Mouse (Mus musculus): ENCODE data around the gene Zhx3.

Zhx3 gene

DNA sequence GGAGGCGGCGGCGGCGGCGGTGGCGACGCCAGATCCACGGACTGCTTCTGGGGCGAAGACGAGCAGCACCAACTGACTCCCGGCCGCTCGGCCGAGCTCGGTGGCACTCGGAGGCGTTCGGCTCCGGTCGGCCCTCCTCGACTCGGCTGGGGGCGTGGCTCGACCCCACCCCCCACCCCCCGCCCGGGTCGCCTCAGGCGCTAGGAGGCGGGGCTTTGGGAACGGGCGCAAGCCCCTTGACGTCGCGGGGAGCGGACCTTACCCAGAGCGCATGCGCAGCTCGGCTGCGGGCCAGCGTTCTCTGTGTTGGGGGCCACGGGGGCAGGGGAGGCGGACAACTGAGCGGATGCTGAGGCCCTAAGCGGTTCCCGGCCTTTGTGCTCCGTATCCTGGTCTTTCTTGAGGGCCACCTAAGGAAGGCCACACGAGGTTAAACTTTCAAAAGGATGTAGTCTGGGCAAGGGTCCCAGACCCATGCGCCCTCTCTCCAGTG lies at the start of gene Zhx3:
Zhx3 (minus strand) TSS at position 109 of the 493 bp plus-strand sequence.
- DNase-seq (ENCODE audit: low read depth) = peak; percentile 93

DNA sequence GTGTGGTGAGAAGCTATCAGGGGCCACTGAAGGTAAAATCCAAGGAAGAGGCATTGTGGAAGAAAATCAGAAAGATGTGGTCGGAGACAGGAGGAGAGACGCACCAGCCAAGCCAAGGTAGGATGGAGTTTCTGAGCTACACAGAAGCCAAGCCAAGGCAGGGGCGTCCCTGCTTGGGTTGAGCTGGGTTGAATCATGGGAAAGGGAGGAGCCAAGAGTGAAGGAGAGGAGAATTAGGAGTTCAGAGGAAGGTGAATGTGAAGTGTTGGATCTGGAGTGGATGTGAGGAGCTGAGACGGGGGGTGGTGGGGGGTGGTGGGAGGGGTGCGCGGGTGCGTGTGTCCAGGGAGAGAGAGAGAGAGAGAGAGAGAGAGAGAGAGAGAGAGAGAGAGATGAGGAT lies 48.5 kb upstream of the Zhx3 start:
- DNase-seq (ENCODE audit: low read depth) = no peak

DNA sequence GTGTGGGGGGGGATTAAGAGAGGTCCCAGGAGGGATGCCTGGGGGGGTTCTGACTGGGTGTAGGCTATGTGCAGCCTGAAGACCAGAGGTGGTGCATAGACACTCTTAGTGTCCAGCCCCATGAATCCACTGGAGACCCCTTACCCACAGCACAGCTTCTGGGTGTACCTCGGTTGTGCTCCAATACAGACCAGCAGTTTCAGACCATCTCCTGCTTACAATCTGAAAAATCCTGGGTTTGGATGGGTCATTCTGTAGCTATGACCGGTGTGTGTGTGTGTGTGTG lies 46.1 kb upstream of the Zhx3 start:
- no peak for DNase-seq (ENCODE audit: low read depth)

DNA sequence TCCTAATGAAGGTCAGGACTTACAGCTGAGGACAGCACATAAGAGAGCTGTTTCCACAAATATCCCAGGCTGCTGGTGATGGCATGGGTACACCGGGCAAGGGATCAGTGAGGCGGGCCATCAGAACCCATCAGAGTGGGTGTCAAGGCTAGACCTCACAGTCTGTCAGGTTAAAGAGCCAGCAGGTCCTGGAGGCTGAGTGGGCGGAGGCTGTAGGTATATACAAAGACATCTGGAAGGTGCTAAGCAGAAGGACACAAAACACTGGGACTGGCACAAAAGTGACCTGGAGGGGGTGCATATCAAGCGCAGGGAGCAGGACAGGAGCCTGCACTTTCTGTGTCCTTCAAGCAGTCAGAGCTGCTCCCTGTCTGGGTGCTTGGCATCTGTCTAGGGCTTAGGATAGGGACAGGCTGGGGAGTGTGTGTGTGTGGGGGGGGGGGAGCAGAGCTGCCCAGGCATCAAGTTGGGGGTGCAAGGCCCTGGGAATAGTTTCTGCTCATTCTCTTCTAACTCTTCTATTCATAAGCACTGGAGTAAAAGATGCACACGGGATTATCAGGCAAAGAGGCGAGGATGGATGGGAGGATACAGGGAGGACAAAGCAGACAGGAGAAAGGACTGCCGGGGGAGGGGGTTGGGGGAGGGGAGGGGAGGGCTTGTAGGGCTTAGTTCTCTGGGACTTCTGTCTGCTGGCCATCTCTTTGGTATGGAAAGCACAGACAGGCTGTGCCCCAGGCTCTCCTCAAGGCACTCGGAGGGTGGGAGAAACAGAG lies 45.5 kb upstream of the Zhx3 start:
- DNase-seq (ENCODE audit: low read depth) = no peak

DNA sequence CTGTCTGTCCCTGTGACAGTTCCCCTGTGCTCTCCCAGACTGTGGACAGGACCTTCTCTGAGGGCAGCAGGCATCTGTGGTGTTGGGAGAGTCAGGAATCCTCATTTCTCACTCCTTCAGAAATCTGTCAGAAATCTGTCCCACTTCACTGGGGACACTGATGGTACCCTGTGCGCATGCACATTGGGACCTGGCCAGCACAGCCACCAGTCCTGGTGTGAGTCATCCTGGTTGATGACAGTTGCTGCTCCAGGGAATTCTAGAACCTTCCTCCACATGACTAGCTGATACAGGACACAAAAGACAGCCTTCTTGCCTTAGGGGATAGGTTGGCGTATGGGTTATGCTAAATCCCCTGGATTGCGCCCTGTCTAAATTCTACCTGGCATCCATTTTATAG lies 44.5 kb upstream of the Zhx3 start:
- no peak for DNase-seq (ENCODE audit: low read depth)

DNA sequence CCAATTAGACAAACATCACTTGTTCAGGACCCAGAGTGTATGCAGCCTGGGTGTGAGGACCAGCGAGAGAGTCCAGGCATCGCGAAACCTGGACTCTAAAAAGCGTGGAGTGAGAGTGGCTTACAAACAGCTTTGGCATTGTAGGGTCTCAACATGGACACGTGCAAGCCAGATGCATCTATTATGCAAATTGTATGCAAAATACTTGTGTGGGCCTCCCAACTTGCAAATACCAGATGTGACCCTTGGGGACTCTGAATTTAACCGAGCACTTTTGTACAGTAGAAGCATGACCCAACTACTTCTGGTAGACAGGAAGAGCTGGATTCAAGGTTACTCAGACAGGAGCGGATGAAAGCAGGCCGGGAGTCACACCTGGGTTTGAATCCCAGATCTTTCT lies 43.9 kb upstream of the Zhx3 start:
- no peak for DNase-seq (ENCODE audit: low read depth)

DNA sequence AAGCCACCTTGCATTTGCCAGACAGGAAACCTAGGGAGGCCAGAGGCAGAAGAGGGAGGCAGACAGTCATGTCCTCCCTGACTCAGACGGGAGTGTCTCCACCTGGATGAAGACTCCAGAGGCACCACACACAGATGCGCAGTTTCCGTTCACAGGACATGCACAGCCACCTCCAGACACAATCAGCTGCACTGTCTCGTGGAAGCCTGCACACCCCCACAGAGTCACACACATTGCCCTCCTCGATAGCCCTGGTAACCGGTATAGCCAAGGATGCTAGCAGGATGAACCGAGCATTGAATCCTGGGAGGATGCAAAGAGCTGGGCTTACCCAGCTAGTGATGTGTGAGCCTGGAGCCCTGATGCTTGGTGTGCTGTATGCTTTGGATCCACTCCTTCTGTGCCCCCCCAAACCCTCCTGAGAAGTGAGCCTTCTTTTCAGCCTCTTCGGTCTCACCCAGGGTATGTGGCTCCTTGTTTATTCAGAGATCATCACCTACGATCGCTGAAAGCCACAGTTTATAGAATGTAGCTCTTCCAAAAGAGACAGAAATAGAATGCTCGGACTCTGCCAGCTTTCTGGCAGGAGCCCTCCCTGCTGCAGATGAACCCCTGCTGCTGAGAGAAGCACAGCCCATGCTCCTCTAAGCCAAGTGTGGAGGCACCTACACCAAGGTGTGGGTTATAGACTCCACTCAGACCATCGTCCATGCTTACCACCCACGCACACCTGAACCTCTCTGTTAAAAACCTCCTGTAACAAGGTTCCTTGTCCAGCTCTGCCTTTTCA lies 43.2 kb upstream of the Zhx3 start:
- no peak for DNase-seq (ENCODE audit: low read depth)

DNA sequence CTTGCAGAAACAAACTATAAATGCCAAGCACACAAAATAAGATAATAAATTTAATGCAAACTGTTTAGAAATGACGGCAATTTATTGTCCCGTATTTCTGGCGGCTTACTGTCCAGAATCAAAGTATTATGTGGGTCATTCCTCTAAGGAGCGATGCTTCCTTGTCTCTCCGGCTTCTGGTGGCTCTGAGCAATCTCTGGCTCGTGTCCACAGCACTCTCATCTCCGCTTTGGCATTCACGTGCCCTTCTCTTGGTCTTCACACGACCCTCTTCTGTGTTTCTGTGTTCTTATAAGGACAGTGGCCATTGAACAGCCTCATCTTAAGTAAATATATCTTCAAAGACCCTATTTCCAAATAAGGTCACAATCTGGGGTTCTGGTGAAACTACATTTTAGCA lies 41.9 kb upstream of the Zhx3 start:
- no peak for DNase-seq (ENCODE audit: low read depth)

DNA sequence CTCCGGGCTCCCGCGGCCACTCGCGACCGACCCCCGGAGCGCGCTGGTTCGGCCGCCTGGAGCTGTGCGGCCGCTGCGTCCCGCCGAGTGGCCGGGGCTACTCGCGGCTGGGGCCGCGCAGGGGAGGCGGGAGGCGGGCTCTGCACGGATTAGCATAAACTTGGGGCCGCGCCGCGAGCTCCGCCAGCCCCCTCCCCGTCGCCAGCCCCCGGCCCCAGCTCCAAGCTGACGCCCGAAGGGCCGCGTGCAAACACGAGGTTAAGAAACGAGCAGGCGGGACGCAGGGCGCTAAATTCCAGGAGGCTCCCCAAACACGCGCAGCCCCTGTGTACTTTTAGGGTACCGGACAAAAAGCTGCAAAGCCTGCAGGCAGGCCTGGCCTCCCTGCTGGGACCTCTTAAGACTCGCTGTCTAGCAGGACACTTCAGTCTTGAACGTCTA lies 39.5 kb upstream of the Zhx3 start, which contains the start of gene Emilin3:
Emilin3 (minus strand) TSS at position 98 of the 441 bp plus-strand sequence.
- DNase-seq (ENCODE audit: low read depth) = no peak

DNA sequence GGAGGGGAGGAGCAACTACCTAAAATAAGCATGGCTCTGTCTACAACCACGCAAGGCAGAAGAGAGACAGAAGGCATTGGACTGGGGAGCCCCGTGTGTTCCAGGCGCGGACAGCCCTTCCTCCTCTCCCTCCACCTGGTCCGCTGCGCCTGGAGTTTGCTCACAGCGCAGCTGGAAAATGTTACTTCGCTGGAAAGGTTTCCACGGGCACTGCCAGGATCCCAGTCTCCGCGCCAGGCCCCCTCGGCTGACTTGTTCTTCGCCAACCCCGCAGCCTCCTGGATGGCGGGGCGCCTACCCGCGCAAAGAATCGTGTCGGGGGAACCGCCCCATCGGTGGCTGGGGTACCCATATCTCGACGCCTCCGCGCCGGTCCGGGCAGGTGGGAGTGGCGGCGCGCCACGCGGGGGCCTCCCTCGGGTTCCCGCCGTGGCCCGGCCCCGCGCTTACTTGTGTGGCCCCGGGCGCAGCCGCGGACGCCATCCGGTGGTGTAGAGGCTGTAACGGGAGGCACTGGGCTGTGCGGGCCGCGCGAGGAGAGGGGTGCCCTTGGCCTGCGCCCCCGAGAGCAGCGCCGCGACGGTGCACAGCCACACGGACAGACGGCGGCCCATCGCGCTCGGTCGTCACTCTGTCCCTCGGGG lies 38.9 kb upstream of the Zhx3 start:
- no peak for DNase-seq (ENCODE audit: low read depth)

DNA sequence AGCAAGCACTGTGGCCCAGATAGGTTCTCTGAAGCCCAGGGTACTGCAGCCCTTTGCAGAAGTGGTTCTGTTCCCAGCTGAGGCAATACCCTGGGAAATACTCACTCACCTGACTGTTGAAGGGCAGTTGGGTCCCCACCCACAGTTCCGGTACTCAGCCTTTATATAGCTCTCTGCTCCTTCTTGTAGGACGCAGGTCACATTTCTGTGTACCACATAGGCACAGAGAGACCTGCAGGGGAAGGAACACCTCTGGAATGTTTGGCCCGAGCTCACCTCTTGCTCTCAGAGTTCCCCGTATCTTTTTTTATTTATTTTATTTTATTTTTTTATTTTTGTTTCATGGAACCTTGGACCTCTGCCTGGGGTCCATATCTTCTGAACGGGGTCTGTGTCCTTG lies 37.8 kb upstream of the Zhx3 start:
- no peak for DNase-seq (ENCODE audit: low read depth)

DNA sequence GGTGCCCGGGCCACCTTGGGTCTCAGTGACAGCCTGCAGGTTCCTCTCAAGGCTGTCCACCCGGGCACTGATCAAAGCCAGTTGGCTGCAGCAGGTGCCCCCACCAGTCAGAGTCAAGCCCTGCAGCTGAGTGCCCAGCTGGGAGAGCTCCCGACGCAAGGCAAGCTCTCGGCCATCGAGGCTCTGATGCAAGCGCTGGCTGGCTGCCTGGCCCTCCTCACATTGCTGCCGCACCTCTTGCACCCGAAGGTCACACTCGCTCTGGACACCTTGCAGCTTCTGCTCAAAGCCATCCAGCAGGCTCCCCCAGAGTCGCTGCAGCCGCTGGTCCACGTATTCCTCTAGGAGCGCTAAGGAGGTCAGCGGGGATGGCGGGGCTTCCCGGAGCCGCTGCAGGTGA lies 35.8 kb upstream of the Zhx3 start:
- no peak for DNase-seq (ENCODE audit: low read depth)

DNA sequence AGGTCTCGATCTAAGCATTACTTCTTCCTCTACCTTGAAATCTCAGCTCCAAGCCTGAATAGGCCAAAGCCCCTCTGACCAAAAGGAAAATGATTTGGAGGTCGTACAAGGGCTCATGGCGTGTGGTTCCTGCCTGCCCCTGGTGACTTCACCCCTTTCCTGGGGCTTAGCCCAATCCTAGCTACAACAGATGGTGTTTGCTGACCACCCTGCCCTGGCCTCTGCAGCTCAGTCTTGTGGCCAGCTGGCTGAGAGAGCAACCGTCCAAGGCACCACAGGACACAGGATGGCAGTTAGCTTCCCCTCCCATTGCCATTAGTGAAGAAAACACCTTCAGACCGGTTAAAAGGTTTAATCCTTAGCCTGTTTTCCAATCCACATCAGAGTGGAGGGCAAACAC lies 33.3 kb upstream of the Zhx3 start:
- DNase-seq (ENCODE audit: low read depth) = no peak

DNA sequence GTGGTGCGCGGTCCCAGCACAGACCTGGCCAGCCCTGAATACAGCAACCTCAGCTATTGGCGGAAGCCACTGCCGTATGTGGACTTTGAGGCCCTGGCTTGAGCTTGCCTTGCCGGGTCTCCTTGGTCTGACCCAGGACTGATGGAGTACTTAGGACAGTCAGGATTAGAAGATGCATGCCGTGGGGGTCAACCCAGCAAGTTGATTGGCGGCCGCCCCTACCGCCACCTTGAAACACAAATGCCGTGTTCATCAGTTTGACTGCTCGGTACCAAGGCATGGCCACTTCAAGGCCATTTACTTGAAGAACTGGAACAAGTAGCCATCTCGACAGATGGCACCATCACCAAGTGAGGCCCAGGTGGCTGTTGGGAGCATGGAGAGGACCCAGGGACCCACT lies 32.5 kb upstream of the Zhx3 start:
- no peak for DNase-seq (ENCODE audit: low read depth)

DNA sequence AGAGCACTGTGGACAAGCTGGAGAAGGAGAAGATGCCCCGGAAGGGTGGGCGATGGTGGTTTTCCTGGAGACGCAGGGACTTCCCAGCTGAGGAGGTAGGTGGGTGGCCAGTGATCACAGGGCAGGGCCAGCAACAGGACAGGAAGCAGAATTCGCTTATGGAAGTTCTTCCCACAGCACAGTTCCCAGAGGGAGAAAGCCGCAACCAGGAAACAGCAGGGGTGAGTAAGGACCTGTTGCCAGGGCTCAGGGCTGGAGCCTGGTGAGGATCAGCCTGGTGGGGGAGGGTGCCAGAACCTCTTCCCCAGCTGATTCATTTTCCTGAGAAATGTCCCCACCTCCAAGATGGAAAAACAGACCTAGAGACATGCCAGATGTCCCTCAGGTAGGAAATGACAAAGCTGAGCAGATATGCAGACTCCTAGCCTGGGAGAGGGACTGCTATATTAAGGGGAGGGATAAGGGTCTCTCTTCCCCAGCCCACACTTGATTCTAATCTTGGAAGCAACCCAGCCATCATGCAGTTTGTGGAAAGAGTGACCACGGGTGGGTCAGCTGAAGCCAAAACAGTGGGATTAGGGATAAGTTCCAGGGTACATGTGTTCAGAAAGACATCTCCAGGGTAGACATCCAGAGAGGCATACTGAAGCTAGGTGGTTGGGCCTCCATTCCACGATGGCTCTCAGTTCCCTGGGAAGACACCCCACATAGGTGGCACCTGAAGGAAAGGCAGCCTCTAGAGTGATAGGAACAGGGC lies 29.0 kb upstream of the Zhx3 start:
- no peak for DNase-seq (ENCODE audit: low read depth)

DNA sequence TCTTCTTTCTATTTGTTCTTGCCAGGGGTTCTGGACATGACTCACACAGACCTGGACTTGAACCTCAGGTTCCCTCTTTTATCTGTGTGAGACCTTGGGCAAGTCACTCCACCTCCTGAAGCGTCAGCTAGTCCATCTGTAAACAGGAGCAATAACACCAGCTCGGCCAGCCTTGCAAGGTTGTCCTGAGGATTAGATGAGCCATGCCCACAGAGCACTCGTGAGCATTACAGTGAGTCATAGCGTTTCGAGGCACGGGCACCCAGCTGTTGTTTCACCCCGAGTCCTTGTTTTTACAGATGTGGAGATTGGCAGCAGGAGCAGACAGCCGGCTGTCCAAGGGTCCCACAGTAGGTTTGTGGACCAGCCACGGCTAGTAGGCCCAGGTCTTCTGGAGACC lies 18.9 kb upstream of the Zhx3 start:
- DNase-seq (ENCODE audit: low read depth) = no peak

DNA sequence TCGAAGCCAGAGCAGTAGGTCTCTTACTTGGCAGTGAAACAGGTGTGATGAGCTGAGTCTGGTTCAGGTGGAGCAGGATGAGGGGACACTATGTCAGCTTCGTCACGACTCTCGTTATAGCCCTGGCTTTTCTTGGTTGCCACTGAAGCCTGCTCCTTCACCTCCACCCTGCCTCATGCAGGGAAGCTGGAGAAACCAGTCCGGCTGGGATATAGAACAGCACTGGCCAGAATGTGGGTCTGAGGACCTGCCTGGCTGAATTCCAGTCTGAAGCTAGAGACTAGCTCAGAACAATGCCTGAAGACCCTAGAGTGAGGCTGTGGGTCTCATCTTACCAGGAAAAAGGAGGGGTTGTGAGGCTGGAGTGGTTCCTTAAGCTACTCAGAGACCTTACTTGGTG lies 18.2 kb upstream of the Zhx3 start:
- no peak for DNase-seq (ENCODE audit: low read depth)

DNA sequence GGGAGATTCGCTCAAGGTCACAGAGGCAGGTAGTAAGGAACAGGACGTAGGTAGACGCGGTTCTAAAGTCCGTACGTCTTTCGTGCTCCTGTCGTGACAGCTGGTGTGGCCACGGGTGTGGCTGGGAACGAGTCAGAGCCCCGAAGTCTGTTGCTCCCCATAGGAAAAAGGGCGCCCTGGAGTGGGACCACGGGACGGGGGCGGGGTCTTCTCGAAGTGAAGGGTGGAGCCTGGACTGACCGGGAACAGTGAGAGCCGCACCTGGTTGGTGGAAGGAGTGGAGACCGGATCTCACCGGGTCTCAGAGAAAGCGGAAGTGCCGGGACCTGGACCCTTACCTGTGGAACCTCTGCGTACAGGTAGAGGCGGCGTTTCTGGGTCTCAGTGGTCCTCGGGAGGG lies 15.1 kb upstream of the Zhx3 start:
- DNase-seq (ENCODE audit: low read depth) = peak; percentile 62

DNA sequence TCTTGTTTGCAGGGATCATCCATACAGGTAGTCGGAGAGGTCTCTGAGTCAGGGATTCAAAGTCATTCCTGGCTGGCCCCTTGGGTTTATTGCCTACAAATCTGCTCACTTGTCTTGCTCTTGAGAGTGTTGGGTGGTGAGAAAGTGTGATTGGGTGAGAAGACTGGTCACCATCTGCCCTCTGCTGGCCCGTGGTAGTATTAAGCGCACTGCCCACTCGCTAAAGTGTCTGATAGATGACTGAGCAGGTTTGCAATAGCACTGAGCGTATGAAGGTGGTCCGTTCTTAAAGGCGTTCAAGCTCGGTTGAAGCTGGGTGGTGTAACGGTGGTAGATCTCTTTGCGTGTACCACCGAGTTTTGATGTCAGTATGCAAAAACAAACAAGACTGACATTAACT lies 14.5 kb upstream of the Zhx3 start:
- DNase-seq (ENCODE audit: low read depth) = peak; percentile 84

DNA sequence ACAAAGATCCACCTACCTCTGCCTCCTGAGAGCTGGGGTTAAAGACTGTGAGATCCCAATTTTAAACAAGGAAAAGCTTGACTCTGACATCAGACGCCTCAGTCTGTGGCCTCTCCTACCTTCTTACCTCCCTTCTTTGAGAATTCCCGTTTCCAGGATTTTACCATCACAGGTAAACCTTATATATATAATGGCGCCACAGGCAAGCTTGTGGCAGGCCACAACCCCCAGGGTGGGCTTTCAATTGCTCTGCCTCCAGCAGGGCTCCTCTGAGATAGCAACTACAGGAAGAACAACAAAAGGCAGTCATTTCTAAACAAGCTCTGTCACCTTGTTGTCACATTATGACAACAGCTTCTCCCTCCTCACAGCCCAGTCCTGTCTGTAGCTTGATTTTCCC lies 13.4 kb upstream of the Zhx3 start:
- no peak for DNase-seq (ENCODE audit: low read depth)

DNA sequence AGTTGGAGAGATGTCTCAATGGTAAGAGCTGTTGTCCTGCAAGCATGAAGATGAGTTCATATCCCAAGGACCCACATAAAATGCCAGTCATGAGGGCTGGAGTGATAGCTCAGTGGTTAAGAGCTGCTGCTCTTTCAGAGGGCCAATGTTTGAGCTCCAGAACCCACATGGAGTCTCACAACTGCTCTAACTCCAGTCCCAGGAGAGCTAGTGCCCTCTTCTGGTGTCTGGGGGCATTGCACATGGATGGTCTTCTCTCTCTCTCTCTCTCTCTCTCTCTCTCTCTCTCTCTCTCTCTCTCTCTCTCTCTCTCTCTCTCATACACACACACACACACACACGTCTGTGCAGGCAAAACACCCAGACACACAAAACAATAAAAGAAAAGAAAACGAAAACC lies 12.0 kb upstream of the Zhx3 start:
- DNase-seq (ENCODE audit: low read depth) = peak; percentile 75

DNA sequence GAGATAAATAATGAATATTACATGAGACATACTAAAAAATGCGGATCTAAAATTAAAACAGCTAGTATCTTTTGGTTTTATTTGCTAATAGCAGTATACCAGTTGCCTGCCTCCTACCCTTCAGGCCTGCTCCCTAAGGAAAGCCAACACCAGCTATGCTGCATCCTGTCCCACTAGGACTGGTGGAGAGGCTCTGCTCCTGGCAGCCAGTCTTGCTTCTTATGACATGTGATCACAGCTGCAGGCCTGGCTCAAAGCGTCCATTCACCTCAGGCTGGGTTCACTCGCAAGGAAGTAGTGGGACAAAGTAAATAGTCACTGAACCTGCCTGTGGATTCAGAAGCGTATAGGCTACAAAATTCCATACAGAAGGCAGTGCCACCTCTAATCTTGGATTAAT lies 11.1 kb upstream of the Zhx3 start:
- DNase-seq (ENCODE audit: low read depth) = no peak
